Mouse (Mus musculus) embryonic facial prominence, embryonic 13.5 days (tissue): ENCODE measurements at regions not wholly inside any gene's neighbourhood (a gene's known extent, or its start where the extent isn't known, plus 50 kb on each side); places are given as distances from the start of the nearest gene placed in this dataset.
"Not testable (repeated sequence)": the region's sequence is repeated elsewhere in the genome, so short reads cannot be mapped to it uniquely, and the experiment has no call there.

Experiments used
- ATAC-seq: fragments of 200-750 bp; cut with Nextera tagmentation; 2 replicates; pipeline ENCODE4 v1.8.0; 2017; ENCODE audit warnings: low read depth; ENCODE audit not compliant: insufficient number of reproducible peaks, insufficient read depth, low FRiP score, low TSS enrichment
- H3K27ac ChIP-seq: fragments of 300-500 bp; sonication (generic); 2 replicates; pipeline ENCODE4 v1.5.1; 2015; ENCODE audit warnings: moderate library complexity, mild to moderate bottlenecking, inconsistent platforms
- H3K27me3 ChIP-seq: fragments of 300-500 bp; sonication (generic); 2 replicates; pipeline ENCODE4 v1.6.1; 2015; ENCODE audit warnings: mild to moderate bottlenecking, inconsistent platforms
- H3K36me3 ChIP-seq: fragments of 300-500 bp; sonication (generic); 2 replicates; pipeline ENCODE4 v1.6.1; 2015; ENCODE audit warnings: mild to moderate bottlenecking, inconsistent platforms
- H3K4me1 ChIP-seq: fragments of 300-500 bp; sonication (generic); 2 replicates; pipeline ENCODE4 v1.6.1; 2015; ENCODE audit warnings: inconsistent platforms
- H3K4me2 ChIP-seq: fragments of 300-500 bp; sonication (generic); 2 replicates; pipeline ENCODE4 v1.6.1; 2015; ENCODE audit warnings: moderate library complexity, mild to moderate bottlenecking, inconsistent platforms
- H3K4me3 ChIP-seq: fragments of 300-500 bp; sonication (generic); 2 replicates; pipeline ENCODE4 v1.5.1; 2015; ENCODE audit warnings: mild to moderate bottlenecking, inconsistent platforms
- H3K9ac ChIP-seq: fragments of 300-500 bp; sonication (generic); 2 replicates; pipeline ENCODE4 v1.6.1; 2015; ENCODE audit warnings: mild to moderate bottlenecking, inconsistent platforms
- H3K9me3 ChIP-seq: fragments of 300-500 bp; sonication (generic); 2 replicates; pipeline ENCODE4 v1.6.1; 2016; ENCODE audit warnings: inconsistent platforms
- WGBS: fragments of 180-500 bp; shearing (Covaris S2); methylation state at CpG from one replicate; pipeline ENCODE4 v1.1.7; 2015; ENCODE audit warnings: mixed read lengths; 5-methylcytosine and 5-hydroxymethylcytosine counted together

- peaks cover 15% of the 10 kb centered on the region for H3K4me1 ChIP-seq
- WGBS, result 55% methylated on average over 2 of the region's 2 CpGs
- H3K27me3 ChIP-seq, result no peaks in the 10 kb centered on the region
- no peak overlapping the region for H3K4me3 ChIP-seq
- no peak overlapping the region for H3K9ac ChIP-seq
- no peak overlapping the region for H3K4me2 ChIP-seq
- H3K36me3 ChIP-seq, result no peaks in the 10 kb centered on the region
- no peak overlapping the region for H3K27ac ChIP-seq
- ATAC-seq, result no peak
- H3K9me3 ChIP-seq, result no peaks in the 10 kb centered on the region
Observed at GRCm38 (mm10) chr13:99128979-99129378, 55.6 kb upstream of the Zfp366 start.

- no peak for ATAC-seq
Observed at GRCm38 (mm10) chr13:99128284-99128691, 56.3 kb upstream of the Zfp366 start.

GRCm38 (mm10) chr13:99127716-99128115, 56.9 kb upstream of the Zfp366 start:
- H3K27me3 ChIP-seq, result no peaks in the 10 kb centered on the region
- no peak overlapping the region for H3K4me2 ChIP-seq
- H3K4me1 ChIP-seq, result peaks cover 18% of the 10 kb centered on the region
- no peak for ATAC-seq
- H3K27ac ChIP-seq, result no peak overlapping the region
- H3K4me3 ChIP-seq, result no peak overlapping the region
- no peaks in the 10 kb centered on the region for H3K36me3 ChIP-seq
- H3K9me3 ChIP-seq, result no peaks in the 10 kb centered on the region
- H3K9ac ChIP-seq, result no peak overlapping the region
- 87% methylated on average over 5 of the region's 5 CpGs for WGBS

More at GRCm38 (mm10) chr13:99128284-99128691, 56.3 kb upstream of the Zfp366 start:
- H3K9ac ChIP-seq, result no peak overlapping the region
- H3K27me3 ChIP-seq, result no peaks in the 10 kb centered on the region
- H3K36me3 ChIP-seq, result no peaks in the 10 kb centered on the region
- H3K27ac ChIP-seq, result no peak overlapping the region
- H3K4me2 ChIP-seq, result no peak overlapping the region
- no peaks in the 10 kb centered on the region for H3K9me3 ChIP-seq
- peaks cover 18% of the 10 kb centered on the region for H3K4me1 ChIP-seq
- H3K4me3 ChIP-seq, result no peak overlapping the region
- WGBS, result 54% methylated on average over 5 of the region's 5 CpGs

GRCm38 (mm10) chr13:99126971-99127370, 57.7 kb upstream of the Zfp366 start:
- not testable (repeated sequence) for H3K4me2 ChIP-seq, H3K27me3 ChIP-seq, H3K4me3 ChIP-seq, H3K9ac ChIP-seq, ATAC-seq, H3K36me3 ChIP-seq, H3K9me3 ChIP-seq, H3K27ac ChIP-seq
- H3K4me1 ChIP-seq, result peaks cover 18% of the 10 kb centered on the region
- WGBS, result 94% methylated on average over 10 of the region's 10 CpGs

GRCm38 (mm10) chr13:99126538-99126937, 58.1 kb upstream of the Zfp366 start:
- Histone ChIP-seq H3K4me2 (no peak overlapping the region), H3K9me3 (no peaks in the 10 kb centered on the region), H3K27me3 (no peaks in the 10 kb centered on the region), H3K4me3 (no peak overlapping the region), H3K36me3 (no peaks in the 10 kb centered on the region), H3K9ac (no peak overlapping the region), H3K4me1 (peaks cover 18% of the 10 kb centered on the region), H3K27ac (no peak overlapping the region)
- ATAC-seq, result no peak
- WGBS, result 87% methylated on average over 8 of the region's 8 CpGs

- Histone ChIP-seq H3K4me1 (peaks cover 18% of the 10 kb centered on the region), H3K36me3 (no peaks in the 10 kb centered on the region), H3K27me3 (no peaks in the 10 kb centered on the region), H3K9ac (no peak overlapping the region), H3K27ac (no peak overlapping the region), H3K9me3 (no peaks in the 10 kb centered on the region), H3K4me3 (no peak overlapping the region), H3K4me2 (no peak overlapping the region)
- ATAC-seq, result no peak
- WGBS, result 56% methylated on average over 1 of the region's 1 CpGs
Observed at GRCm38 (mm10) chr13:99125946-99126345, 58.7 kb upstream of the Zfp366 start.

GRCm38 (mm10) chr13:99124894-99125570, 59.6 kb upstream of the Zfp366 start:
- Histone ChIP-seq H3K4me1 (peaks cover 18% of the 10 kb centered on the region), H3K4me3 (no peak overlapping the region), H3K4me2 (no peak overlapping the region), H3K27me3 (no peaks in the 10 kb centered on the region), H3K36me3 (no peaks in the 10 kb centered on the region), H3K9ac (no peak overlapping the region), H3K9me3 (no peaks in the 10 kb centered on the region), H3K27ac (no peak overlapping the region)
- WGBS, result 63% methylated on average over 10 of the region's 10 CpGs
- ATAC-seq, result no peak

- Histone ChIP-seq H3K4me3 (no peak overlapping the region), H3K4me2 (no peak overlapping the region), H3K36me3 (no peaks in the 10 kb centered on the region), H3K27me3 (no peaks in the 10 kb centered on the region), H3K9ac (no peak overlapping the region), H3K27ac (no peak overlapping the region), H3K9me3 (no peaks in the 10 kb centered on the region), H3K4me1 (peaks cover 18% of the 10 kb centered on the region)
- 23% methylated on average over 2 of the region's 2 CpGs for WGBS
- no peak for ATAC-seq
Observed at GRCm38 (mm10) chr13:99124141-99124540, 60.5 kb upstream of the Zfp366 start.

GRCm38 (mm10) chr13:99123476-99124140, 61.0 kb upstream of the Zfp366 start:
- Histone ChIP-seq H3K36me3 (no peaks in the 10 kb centered on the region), H3K4me1 (peaks cover 15% of the 10 kb centered on the region), H3K4me2 (no peak overlapping the region), H3K9me3 (no peaks in the 10 kb centered on the region), H3K27me3 (no peaks in the 10 kb centered on the region), H3K9ac (no peak overlapping the region), H3K27ac (no peak overlapping the region), H3K4me3 (no peak overlapping the region)
- WGBS, result 73% methylated on average over 12 of the region's 12 CpGs
- ATAC-seq, result no peak

- peaks cover 13% of the 10 kb centered on the region for H3K4me1 ChIP-seq
- not testable (repeated sequence) for H3K27ac ChIP-seq, H3K36me3 ChIP-seq, H3K4me2 ChIP-seq, H3K27me3 ChIP-seq, ATAC-seq, H3K9ac ChIP-seq, H3K9me3 ChIP-seq, H3K4me3 ChIP-seq
- 84% methylated on average over 4 of the region's 4 CpGs for WGBS
Observed at GRCm38 (mm10) chr13:99122539-99122938, 62.1 kb upstream of the Zfp366 start.

GRCm38 (mm10) chr13:99121096-99121495, 63.5 kb upstream of the Zfp366 start:
- peaks cover 13% of the 10 kb centered on the region for H3K4me1 ChIP-seq
- no peak overlapping the region for H3K4me3 ChIP-seq
- H3K9me3 ChIP-seq, result no peaks in the 10 kb centered on the region
- H3K27ac ChIP-seq, result no peak overlapping the region
- no peak overlapping the region for H3K9ac ChIP-seq
- 97% methylated on average over 4 of the region's 4 CpGs for WGBS
- no peak for ATAC-seq
- no peaks in the 10 kb centered on the region for H3K36me3 ChIP-seq
- H3K4me2 ChIP-seq, result no peak overlapping the region
- H3K27me3 ChIP-seq, result no peaks in the 10 kb centered on the region

GRCm38 (mm10) chr13:99119941-99120340, 64.7 kb upstream of the Zfp366 start:
- no peaks in the 10 kb centered on the region for H3K36me3 ChIP-seq
- peaks cover 11% of the 10 kb centered on the region for H3K4me1 ChIP-seq
- H3K9ac ChIP-seq, result no peak overlapping the region
- no peaks in the 10 kb centered on the region for H3K27me3 ChIP-seq
- no peak overlapping the region for H3K27ac ChIP-seq
- no peak for ATAC-seq
- 95% methylated on average over 3 of the region's 3 CpGs for WGBS
- no peak overlapping the region for H3K4me3 ChIP-seq
- no peak overlapping the region for H3K4me2 ChIP-seq
- no peaks in the 10 kb centered on the region for H3K9me3 ChIP-seq
